Mouse (Mus musculus): Measurements from ENCODE around the gene Fam131b. TPM values are rescaled to one million over a fixed set of nuclear protein-coding genes. Genes with fewer than 3 reads are reported as not detected.

Fam131b gene
- 100 to 1,000 TPM; 118 to 121 TPM for total RNA-seq (2021)

DNA sequence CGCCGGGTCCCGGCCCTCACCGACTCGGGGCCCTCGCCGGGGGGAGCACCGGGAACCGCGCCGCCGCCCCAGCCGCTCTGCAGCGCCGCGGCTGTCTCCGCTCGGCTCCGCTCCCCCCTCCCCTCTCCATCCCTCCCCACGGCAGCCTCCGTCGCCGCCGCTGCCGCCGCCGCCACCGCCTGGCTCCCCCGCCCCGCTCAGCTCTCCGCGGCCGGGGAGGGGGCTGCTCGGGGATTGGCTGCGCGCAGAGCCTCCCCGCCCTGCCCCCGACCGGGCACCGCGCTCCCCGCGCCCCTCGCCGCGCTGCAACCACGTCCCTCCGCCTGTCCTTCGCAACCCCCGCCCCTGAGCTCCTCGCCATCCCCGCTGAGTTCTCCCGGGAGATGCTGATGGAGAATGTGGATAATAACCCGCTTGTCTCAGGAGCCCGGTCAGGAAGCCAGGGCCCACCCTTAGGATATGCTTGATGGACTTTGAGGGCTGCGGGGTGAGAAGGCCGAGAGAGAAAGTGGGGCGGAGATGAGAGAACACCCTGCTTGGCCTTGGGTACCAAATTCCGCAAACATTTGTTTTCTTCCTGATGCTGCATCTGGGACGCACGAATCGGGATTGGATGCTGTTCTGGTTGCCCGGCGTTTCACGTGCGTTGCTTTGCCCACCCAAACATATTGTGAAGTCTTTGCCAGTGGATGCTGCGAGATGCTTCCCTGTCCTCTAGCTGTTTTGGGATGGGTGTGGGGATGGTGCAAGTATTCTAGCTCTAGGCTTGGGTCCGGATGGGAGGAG, at the start of gene Fam131b:
Gene Fam131b, minus strand, starts transcription at position 162 of the 786 bp plus-strand sequence.
- intact Hi-C loops (cut with DNase I), result loop anchor here (2.0 to 5.0 kb wide), 5 partner anchors 24 to 717 kb away; partner anchors contain the start of genes Ephb6 and Zyx
- peak; percentile 74 to 77 for DNase-seq (ENCODE audit: low spot score in 2 of 2)

DNA sequence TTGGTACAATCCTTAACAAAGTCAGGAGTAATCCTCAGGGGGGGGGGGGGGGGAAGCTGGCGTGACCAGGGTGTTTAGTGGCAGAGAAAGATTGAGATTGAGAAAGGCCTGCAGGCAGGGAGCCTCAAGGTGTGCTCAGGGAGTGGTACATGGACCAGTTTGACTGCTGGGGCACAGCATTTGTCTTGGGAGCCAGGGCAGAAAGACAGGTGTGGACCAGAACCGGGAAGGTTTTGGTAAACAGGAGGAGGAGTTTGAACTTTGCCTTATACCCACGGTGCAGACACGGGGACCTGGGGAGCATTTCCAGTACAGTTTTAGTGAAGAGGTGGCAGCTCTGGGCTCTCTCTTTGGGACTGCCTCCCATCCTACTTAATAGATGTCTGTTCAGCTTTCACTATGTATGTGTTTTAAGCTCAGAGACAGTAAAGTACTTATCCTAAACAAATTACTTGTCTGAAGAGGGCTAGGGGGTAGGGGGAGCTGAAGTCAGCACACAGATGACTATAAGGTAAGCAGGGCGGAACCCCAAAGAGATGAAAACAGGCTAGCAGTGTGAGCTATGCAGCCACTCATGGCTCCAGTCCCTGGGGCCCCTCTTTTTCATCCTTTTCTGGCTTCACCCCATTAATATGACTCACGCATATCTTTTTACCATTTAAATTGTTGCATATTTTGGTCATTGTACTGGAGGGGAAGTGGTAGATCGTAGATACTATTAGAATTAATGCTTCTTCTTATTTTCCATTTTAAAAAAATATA, 49.4 kb upstream of the Fam131b start:
- DNase-seq (ENCODE audit: low spot score in 2 of 2), result no peak
- intact Hi-C loops (cut with DNase I), result no loop called here

DNA sequence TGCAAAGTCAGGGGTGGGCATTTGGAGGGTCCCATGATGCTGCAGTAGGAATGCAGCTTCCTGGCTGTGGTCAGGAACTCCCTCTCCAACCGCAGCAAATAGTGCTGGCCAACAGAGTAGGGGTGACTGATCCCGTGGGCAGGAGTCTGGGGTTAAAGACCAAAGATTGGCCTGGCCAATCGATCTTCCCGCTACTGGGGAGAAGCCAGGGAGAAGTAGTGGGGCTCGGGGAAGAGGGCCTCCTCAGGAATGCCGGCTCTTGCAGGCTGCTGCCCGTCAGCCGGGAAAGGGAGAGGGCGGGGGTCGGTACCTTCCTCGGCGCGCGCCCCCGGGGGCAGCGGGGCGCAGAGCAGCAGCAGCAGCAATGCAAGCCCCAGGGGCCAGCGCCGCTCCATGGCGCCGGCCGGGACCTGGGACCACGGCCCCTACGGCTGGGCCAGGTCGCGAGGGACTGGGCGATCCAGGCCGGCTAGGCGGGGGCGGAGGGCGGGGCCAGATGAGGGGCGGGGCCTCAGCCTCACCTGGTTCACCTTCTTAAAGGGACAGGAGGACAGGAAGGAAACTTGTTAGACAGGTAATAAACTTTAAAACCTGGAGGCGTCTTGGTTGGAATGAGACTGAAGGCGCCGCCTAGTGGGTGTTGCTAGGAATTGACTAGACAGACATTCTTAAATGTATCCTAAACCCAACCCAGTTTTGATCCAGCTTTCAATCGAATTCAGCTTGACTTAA, 48.5 kb upstream of the Fam131b start, which contains the start of gene Epha1:
Gene Epha1, minus strand, starts transcription at position 453 of the 732 bp plus-strand sequence.
- intact Hi-C loops (cut with DNase I), result no loop called here

DNA sequence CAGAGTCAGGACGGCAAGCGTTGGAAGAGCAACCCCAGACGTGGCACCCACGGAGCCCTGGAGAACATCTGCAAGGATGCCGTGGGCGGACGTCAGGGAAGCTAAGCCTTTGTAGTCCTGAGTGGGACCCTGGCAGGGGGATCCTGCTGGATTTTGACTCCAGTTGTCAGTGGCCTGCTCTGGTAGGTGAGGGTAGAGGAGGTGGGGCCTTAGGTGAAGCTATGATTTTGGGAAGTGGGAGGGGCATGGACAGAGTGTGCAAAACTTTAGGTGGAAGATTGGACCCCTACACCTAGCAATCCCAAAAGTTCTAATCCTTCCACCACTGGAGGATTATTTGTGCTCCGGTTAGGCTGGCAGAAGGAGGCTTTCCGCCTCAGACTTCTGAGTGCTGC, 48.0 kb upstream of the Fam131b start:
- intact Hi-C loops (cut with DNase I), result no loop called here
- no peak for DNase-seq (ENCODE audit: low spot score in 2 of 2)

More for the DNA sequence above, 48.5 kb upstream of the Fam131b start, which contains the start of gene Epha1:
- peak in 1 of 2 experiments; percentile 54 for DNase-seq (ENCODE audit: low spot score in 2 of 2)

DNA sequence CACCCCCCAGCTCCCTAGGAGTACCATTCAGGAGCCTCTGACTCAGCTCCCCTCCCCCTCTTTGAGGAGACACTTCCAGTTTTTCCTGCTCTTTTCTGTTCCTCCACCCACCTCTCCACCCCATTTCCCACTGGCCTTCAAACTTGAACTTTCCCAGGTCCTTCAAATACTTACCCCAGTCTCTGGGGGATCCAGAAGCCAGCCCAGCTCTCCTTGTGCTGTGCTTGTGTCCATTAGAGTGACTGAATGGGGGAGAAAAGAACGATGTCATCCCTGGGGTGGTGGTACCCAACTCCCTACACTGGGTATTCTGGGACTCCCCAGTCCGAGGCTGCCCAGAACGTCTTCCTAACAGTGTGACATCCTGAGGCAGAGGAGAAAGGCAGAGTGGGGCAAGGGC, 47.6 kb upstream of the Fam131b start:
- intact Hi-C loops (cut with DNase I), result no loop called here
- no peak for DNase-seq (ENCODE audit: low spot score in 2 of 2)

DNA sequence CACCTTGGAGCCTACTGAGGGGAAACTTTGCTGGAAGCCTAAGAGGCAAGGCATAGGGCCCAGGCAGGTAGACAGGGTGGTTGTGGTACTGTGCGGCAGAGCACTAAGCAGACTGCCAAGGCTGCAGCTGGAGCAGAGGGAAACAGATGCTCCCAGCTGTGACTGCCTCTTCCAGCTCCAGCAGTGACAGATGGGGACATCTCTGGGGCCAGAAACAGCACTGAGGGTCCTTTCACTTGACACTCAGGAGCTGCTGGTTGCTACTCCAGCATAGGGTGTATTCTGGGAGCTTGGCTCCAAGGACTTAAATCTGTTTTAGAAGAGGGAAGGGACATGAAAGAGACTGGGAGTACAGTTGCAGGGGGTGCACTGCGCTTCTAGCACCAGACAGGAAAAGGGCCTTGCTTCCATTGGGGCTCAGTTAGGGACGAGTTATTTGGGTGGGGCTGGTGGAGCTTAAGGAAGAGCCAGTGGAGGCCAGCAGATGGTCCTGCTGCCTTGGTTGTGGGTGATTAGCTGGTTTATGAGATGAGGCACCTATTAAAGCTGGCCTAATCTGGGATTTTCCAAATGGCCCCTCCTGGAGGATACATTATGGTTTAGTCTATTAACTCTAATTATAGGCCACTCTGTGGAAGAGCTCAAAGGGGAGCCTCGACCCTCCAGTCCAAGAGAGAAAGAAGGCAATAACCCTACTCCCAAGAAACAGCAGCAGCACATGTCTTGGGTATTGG, 46.4 kb upstream of the Fam131b start:
- intact Hi-C loops (cut with DNase I), result no loop called here
- no peak for DNase-seq (ENCODE audit: low spot score in 2 of 2)

DNA sequence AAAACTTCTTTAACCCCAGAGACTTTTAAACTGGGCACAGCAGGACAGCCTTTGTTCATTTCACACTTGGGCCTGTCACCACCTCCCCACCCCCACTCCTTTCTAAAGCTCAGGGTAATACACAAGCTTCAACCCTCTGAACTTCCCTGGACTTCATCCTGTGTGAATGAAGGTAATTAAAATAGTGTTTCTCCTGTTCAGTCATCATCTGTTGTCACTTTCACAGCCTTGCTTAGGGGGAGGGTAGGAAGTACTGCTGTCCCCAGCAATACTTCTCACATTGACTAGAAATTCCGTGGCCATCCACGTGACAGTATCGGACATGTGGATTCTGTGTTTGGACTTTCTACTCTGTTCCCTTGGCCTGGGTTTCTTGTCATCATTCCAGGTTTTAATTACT, 45.4 kb upstream of the Fam131b start:
- DNase-seq (ENCODE audit: low spot score in 2 of 2), result no peak
- intact Hi-C loops (cut with DNase I), result no loop called here

DNA sequence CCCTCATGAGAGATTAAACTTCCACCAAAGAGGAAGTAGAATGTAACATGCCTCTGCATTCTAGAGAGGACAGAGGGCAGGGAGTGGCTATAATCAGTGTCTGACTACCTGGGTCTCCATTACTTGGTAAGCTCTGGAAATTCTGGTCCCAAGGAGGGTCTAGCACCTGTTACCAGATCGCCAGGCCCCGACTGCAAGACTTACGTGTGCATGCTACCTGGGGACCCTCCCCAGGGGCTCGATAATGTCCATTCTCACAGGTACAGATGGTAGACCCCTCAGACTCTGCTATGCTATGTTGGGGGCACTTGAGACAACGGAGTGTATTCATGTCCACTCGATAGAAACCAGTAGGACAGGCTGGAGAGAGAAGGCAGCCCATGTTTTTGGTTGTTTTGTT, 40.8 kb upstream of the Fam131b start:
- DNase-seq (ENCODE audit: low spot score in 2 of 2), result no peak
- intact Hi-C loops (cut with DNase I), result no loop called here

DNA sequence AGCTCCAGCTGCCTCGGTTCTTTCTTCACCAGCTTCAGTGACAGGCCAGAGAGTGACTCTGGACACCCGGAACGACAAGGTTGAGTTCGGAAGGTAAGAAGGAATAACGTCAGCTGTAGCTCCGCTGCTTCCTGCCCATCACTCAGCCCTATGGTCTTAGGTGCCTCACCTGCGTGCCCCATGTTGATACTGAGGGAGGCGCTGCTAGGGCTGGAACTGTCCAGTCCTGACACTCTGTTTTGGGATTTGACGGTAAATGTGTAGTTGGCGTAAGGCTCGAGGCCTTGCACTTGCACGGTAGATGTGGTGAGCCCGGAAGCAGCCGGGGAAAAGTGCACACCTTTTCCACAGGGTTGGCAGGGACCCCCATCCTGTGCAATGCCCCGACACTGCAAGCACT, 40.2 kb upstream of the Fam131b start:
- intact Hi-C loops (cut with DNase I), result no loop called here
- no peak for DNase-seq (ENCODE audit: low spot score in 2 of 2)

DNA sequence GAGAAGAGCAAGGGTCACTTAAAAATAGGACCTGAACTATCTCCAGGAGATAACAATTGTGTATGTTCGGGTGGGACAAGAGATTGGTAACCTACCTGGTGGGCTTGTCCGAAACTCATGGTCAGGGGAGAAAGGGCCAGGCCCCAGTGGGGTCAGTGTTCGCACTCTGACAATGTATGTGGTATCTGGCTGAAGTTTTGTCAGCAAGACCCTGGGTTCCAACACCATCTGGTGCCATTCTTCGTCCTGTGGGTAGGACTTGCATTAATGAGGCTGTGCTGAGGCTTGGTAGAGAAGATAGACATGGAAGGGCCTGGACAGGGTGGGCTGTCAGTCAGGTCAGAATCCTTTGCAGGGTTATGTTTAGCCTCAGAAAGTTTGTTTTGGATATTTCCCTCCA, 39.6 kb upstream of the Fam131b start:
- no peak for DNase-seq (ENCODE audit: low spot score in 2 of 2)
- intact Hi-C loops (cut with DNase I), result no loop called here

DNA sequence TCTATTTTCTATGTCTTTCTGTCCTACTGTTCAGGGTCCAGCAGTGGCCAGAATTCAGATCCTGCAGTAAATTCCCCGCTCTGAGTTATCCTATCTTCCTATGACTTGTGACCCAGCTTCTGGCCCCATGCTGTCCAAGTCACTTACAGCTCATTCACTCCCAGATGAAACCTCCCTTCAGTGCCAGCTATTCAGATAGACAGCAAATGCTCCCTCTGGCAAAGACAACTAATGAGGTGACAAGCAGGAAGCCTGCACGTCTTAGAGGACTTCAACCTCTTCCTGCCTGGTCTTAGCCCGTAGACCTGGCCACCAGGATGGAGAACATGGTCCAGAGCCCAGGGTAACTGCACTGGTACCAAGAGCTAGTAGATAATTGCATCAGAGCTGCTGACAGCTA, 38.5 kb upstream of the Fam131b start:
- intact Hi-C loops (cut with DNase I), result no loop called here
- DNase-seq (ENCODE audit: low spot score in 2 of 2), result no peak

DNA sequence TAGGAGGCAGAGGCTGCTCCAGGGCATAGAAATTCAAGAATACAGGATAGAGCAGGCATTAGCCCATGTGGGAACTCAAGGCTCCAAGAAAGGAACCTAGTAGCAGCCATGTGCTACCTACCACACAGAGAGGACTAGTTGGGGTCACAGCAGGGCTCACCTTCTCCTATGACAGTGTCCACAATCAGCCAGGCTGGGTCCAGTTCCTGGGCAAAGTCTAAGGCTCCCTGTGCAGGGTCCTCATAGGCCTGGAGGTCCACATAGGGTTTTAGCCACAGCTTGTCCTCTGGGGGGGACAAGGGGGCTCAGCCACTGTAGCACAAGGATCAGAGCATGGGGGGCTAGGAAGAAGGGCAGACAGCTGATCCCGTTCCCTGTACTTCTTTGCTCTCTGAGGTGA, 38.1 kb upstream of the Fam131b start:
- intact Hi-C loops (cut with DNase I), result no loop called here
- no peak for DNase-seq (ENCODE audit: low spot score in 2 of 2)

DNA sequence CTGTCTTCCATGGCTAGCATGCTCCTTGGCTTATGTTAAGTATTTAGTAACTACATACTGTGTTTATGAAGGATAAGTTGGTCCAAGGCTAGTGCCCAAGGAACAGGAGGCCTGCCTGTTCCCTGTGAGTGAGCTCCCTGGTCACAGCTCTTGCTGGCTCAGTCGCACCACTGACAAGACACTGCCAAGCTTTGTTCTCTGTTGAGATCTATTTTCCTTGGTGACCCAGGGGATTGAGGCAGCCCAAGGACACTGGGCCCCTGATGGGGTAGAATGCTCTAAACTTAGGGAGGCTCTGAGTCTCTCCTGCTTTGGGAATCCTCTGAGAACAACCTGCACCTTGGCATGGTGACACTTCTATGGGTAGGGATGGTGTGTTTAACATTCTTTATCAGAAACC, 37.6 kb upstream of the Fam131b start:
- DNase-seq (ENCODE audit: low spot score in 2 of 2), result no peak
- intact Hi-C loops (cut with DNase I), result no loop called here

DNA sequence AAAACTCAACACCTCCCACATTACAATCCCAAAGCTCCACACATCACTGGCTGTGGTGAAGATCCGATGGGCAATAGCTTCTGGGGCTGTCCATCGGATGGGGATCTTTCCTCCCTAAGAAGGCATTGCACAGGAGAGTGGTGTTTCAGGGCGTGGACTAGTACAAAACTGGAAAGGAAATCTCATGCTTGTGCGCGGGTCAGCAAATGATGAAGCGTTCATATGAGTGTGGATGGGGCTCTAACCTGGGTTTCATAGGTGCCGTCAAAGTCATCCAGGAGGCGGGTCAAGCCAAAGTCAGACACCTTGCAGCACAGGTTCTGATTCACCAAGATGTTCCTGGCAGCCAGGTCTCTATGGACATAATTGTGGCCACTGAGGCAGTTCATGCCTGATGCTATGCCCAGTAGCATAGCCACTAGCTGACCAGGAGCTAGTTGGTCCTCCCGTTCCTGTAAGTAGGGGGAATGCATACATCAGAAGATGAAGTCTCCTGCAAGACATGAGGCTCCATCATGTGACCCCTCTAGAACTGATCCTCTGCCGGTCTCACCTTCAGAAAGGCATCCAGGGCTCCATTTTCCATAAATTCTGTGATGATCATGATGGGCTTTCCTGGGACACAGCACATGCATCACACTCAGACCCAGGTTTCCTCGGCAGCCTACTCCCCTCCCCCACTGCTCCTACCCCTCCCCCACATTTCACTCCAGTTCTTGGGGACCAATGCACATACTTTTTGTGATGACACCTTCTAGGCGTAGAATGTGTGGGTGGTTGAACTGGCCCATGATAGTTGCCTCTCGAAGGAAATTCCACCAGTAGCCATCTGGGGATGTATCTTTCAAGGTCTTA, 36.8 kb upstream of the Fam131b start:
- DNase-seq (ENCODE audit: low spot score in 2 of 2), result no peak
- intact Hi-C loops (cut with DNase I), result no loop called here

DNA sequence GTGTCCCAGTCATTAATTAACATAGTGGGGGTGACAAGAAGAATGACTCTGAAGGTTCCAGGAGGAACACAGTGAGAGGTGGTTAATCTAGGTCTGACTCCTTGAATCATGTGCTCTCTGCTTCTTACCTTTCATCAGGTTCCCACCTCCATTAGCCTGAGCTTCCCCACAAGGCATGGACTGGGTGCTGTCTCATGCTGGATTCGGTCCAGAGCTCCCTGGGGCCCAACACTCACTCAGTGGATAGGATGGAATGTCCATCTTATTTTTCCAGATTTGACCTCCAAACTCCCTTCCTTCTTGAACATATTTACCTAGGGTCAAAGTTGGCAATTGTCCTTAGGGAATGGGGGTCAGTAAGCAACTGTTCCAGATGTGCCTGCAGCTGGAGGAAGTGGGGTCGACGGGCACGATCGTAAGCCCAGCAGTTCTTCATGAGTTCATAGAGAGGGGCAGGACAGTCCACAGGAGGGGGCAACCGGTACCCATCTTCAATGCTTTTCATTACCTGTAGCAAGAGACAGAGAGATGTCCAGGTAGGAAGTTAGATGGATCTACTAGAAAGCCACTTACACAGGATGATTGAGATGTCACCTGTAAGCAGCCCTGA, 35.9 kb upstream of the Fam131b start:
- DNase-seq (ENCODE audit: low spot score in 2 of 2), result no peak
- intact Hi-C loops (cut with DNase I), result no loop called here

DNA sequence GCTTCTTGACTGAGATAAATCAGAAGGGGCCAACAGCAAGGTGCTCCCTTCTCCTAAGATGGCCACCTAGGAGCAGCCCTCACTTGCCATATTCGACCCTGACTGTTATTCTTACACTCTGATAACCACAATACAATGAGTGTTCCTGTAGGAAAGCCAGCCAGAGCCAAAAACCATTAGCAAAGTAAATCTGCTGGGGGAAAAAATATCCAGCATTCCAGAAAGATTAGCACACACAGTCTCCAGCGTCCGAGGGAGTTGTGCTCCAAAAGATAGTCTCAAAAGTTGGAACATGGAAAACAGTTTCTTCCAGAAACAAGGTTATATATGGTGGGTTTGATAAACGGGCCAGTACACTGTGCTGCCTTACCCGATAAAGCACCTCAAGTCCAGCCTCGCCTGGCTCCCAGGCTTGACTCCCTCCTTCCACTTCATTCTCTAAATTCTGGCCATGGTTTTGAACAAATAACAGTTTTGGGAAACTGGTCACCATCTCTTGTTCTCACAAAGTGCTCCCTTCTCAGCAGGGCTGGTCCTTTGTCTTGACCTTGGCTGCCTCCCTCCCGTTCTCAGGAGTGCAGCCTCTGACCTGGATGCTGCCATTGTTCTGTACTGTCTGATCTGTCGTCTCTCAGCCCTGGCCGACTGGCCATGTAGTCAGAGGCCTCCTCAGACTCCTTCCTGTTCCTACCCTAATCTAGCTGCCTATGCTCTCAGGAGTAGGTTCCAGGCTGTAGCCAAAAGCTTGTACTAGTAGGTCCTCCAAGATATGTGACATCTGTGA, 35.1 kb upstream of the Fam131b start:
- no peak for DNase-seq (ENCODE audit: low spot score in 2 of 2)
- intact Hi-C loops (cut with DNase I), result no loop called here

DNA sequence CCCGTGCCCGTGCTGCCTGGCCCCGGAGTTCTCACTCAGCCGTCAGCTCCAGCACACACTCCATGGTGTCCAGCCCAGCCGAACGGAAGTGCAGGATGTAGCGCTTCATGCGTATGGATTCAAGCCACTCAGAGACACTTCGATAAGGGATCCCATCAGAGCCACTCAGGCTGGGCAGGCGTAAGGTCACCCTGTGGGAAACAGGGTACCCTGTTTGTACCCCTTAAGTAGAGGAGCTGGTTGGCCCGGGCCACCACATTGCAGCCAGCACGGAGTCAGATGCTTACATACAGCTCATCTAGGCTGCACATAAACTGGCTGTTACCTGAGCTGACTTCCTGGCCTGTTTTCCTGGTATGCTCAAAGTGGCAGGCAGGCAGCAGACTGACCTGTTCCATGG, 34.5 kb upstream of the Fam131b start:
- DNase-seq (ENCODE audit: low spot score in 2 of 2), result no peak
- intact Hi-C loops (cut with DNase I), result no loop called here

DNA sequence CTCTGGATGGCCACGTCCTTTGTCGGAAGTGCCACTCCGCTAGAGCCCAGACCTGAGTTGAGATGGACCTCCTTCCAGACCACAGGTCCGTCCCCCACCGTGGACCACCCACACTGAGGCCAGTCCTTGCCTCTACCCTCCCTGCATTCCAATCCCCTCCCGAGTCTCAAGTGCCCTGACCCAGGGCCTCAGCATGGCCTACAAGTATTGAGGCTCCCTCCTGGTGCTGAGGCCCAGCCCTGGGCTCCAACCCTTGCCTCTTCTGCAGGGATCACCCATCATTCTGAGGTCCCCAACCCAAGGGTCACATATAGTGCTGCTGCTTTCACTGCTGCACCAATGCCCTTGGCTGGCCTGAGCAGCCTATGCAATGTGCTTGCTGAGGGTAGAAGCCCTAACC, 33.5 kb upstream of the Fam131b start:
- intact Hi-C loops (cut with DNase I), result no loop called here
- DNase-seq (ENCODE audit: low spot score in 2 of 2), result no peak

Data from left cerebral cortex, postnatal 25 days (tissue).